Mouse (Mus musculus) embryonic facial prominence, embryonic 11.5 days (tissue): ENCODE data around the gene Stac2. TPM values are rescaled to one million over a fixed set of nuclear protein-coding genes. Genes with fewer than 3 reads are reported as not detected.

Experiments used
- ATAC-seq: fragments of 200-750 bp; cut with Nextera tagmentation; replicated peaks from 2 replicates; pipeline ENCODE4 v1.8.0; 2017; ENCODE audit warnings: low read depth; ENCODE audit not compliant: insufficient number of reproducible peaks, low FRiP score, low TSS enrichment
- DNase-seq: peaks from one replicate; pipeline ENCODE4 v3.0.0-alpha.2; 2015; ENCODE audit warnings: low spot score
- H3K27ac ChIP-seq: fragments of 300-500 bp; sonication (generic); replicated peaks from 2 replicates; pipeline ENCODE4 v1.5.1; 2014; ENCODE audit warnings: mild to moderate bottlenecking, low read depth, low read length, control low read depth
- H3K27me3 ChIP-seq: fragments of 300-500 bp; sonication (generic); 2 replicates; pipeline ENCODE4 v1.6.1; 2014; ENCODE audit warnings: mild to moderate bottlenecking, low read length, moderate library complexity, mixed read lengths; ENCODE audit not compliant: control insufficient read depth, insufficient read depth
- H3K36me3 ChIP-seq: fragments of 300-500 bp; sonication (generic); replicated peaks from 2 replicates; pipeline ENCODE4 v1.6.1; 2014; ENCODE audit warnings: low read depth, mild to moderate bottlenecking, low read length, moderate library complexity, mixed read lengths; ENCODE audit not compliant: control insufficient read depth, insufficient read depth
- H3K4me1 ChIP-seq: fragments of 300-500 bp; sonication (generic); 2 replicates; pipeline ENCODE4 v1.6.1; 2014; ENCODE audit warnings: low read length, mixed read lengths; ENCODE audit not compliant: control insufficient read depth, insufficient read depth
- H3K4me2 ChIP-seq: fragments of 300-500 bp; sonication (generic); 2 replicates; pipeline ENCODE4 v1.6.1; 2014; ENCODE audit warnings: low read depth, mild to moderate bottlenecking, control low read depth, low read length, moderate library complexity
- H3K4me3 ChIP-seq: fragments of 300-500 bp; sonication (generic); 2 replicates; pipeline ENCODE4 v1.5.1; 2014; ENCODE audit warnings: low read depth, low read length, control low read depth
- H3K9ac ChIP-seq: fragments of 300-500 bp; sonication (generic); replicated peaks from 2 replicates; pipeline ENCODE4 v1.6.1; 2014; ENCODE audit warnings: mild to moderate bottlenecking, control low read depth, low read length
- H3K9me3 ChIP-seq: fragments of 300-500 bp; sonication (generic); replicated peaks from 2 replicates; pipeline ENCODE4 v1.6.1; 2016; ENCODE audit warnings: mild to moderate bottlenecking, low read length, inconsistent platforms, mixed read lengths; ENCODE audit not compliant: control insufficient read depth
- whole genome bisulfite sequencing: fragments of 180-500 bp; shearing (Covaris S2); extraction: QIAGEN DNeasy Blood & Tissue Kit; methylation state at CpG from one replicate; pipeline ENCODE4 v1.1.7; 2014; 5-methylcytosine and 5-hydroxymethylcytosine counted together
- polyA plus RNA-seq: library from polyadenylated mRNA; unstranded; fragments of >200 nt; fragmentation: Nextera tagmentation; extraction: Ambion mirVana; gene quantifications from 2 replicates; pipeline ENCODE4 v1.2.1, GENCODE M21; 2014

Gene Stac2
- 0.18 and 0.69 TPM in 2 replicates for polyA plus RNA-seq

- H3K27ac ChIP-seq, result no peak within 1 kb of the TSS
- H3K27me3 ChIP-seq, result peaks cover 32% of the 10 kb centered on the region
- peaks cover 5% of the 10 kb centered on the region; the same call in 1 of the 2 replicates for H3K4me1 ChIP-seq
- WGBS, result 1% methylated on average over 42 of the region's 48 CpGs
- DNase-seq, result peak; percentile 88
- peak; percentile 79 for ATAC-seq
- peak within 1 kb of the TSS; percentile 23 for H3K9ac ChIP-seq
- no peaks in the 10 kb centered on the region for H3K36me3 ChIP-seq
- peak within 1 kb of the TSS; percentile 42 for H3K4me3 ChIP-seq
- H3K9me3 ChIP-seq, result no peaks in the 10 kb centered on the region
- peak within 1 kb of the TSS; percentile 45 for H3K4me2 ChIP-seq
These were observed at the start of gene Stac2 for GRCm38 (mm10) chr11:98052989-98053834. TSS of gene Stac2 (minus strand) at chr11:98053462.

- Histone ChIP-seq H3K27me3 (no peaks in the 10 kb centered on the region), H3K4me2 (no peak overlapping the region), H3K27ac (no peak overlapping the region), H3K9ac (no peak overlapping the region), H3K36me3 (no peaks in the 10 kb centered on the region; the same call in 1 of the 2 replicates), H3K9me3 (no peaks in the 10 kb centered on the region), H3K4me3 (no peak overlapping the region), H3K4me1 (no peaks in the 10 kb centered on the region)
- no peak for ATAC-seq
- 88% methylated on average over 3 of the region's 3 CpGs for WGBS
- no peak for DNase-seq
These were observed 48.1 kb upstream of the Stac2 start for GRCm38 (mm10) chr11:98101332-98101731.

- Histone ChIP-seq H3K27ac (no peak overlapping the region), H3K9ac (no peak overlapping the region), H3K36me3 (peaks cover 8% of the 10 kb centered on the region), H3K4me1 (no peaks in the 10 kb centered on the region), H3K4me2 (no peak overlapping the region), H3K9me3 (no peaks in the 10 kb centered on the region), H3K4me3 (no peak overlapping the region), H3K27me3 (no peaks in the 10 kb centered on the region)
- 89% methylated on average over 9 of the region's 9 CpGs for WGBS
- DNase-seq, result no peak
- no peak for ATAC-seq
These were observed 37.3 kb upstream of the Stac2 start for GRCm38 (mm10) chr11:98090583-98090982.

GRCm38 (mm10) chr11:98088224-98088623, 35.0 kb upstream of the Stac2 start:
- Histone ChIP-seq H3K9me3 (no peaks in the 10 kb centered on the region), H3K4me2 (no peak overlapping the region), H3K36me3 (peaks cover 8% of the 10 kb centered on the region), H3K27ac (no peak overlapping the region), H3K4me3 (no peak overlapping the region), H3K4me1 (no peaks in the 10 kb centered on the region), H3K9ac (no peak overlapping the region), H3K27me3 (no peaks in the 10 kb centered on the region)
- 43% methylated on average over 7 of the region's 7 CpGs for WGBS
- no peak for ATAC-seq
- DNase-seq, result no peak

- H3K4me1 ChIP-seq, result no peaks in the 10 kb centered on the region
- no peak overlapping the region for H3K9ac ChIP-seq
- DNase-seq (no peak), ATAC-seq (no peak)
- no peak overlapping the region for H3K4me3 ChIP-seq
- no peaks in the 10 kb centered on the region for H3K9me3 ChIP-seq
- WGBS, result 74% methylated on average over 7 of the region's 7 CpGs
- peaks cover 3% of the 10 kb centered on the region for H3K36me3 ChIP-seq
- no peaks in the 10 kb centered on the region for H3K27me3 ChIP-seq
- H3K4me2 ChIP-seq, result no peak overlapping the region
- no peak overlapping the region for H3K27ac ChIP-seq
These were observed 33.3 kb upstream of the Stac2 start for GRCm38 (mm10) chr11:98086574-98086973.

- no peak for DNase-seq
- H3K27me3 ChIP-seq, result no peaks in the 10 kb centered on the region
- H3K9ac ChIP-seq, result no peak overlapping the region
- no peak overlapping the region for H3K27ac ChIP-seq
- H3K4me2 ChIP-seq, result no peak overlapping the region
- no peaks in the 10 kb centered on the region for H3K4me1 ChIP-seq
- 87% methylated on average over 9 of the region's 9 CpGs for WGBS
- peaks cover 3% of the 10 kb centered on the region for H3K36me3 ChIP-seq
- H3K9me3 ChIP-seq, result no peaks in the 10 kb centered on the region
- no peak overlapping the region for H3K4me3 ChIP-seq
- no peak for ATAC-seq
These were observed 32.9 kb upstream of the Stac2 start for GRCm38 (mm10) chr11:98086141-98086540.

GRCm38 (mm10) chr11:98082745-98083144, 29.5 kb upstream of the Stac2 start:
- DNase-seq (no peak), ATAC-seq (no peak)
- Histone ChIP-seq H3K9ac (no peak overlapping the region), H3K36me3 (no peaks in the 10 kb centered on the region), H3K27ac (no peak overlapping the region), H3K4me3 (no peak overlapping the region), H3K4me1 (no peaks in the 10 kb centered on the region), H3K9me3 (no peaks in the 10 kb centered on the region), H3K27me3 (no peaks in the 10 kb centered on the region), H3K4me2 (no peak overlapping the region)
- 80% methylated on average over 7 of the region's 7 CpGs for WGBS

- ATAC-seq, result no peak
- Histone ChIP-seq H3K4me1 (no peaks in the 10 kb centered on the region), H3K4me2 (no peak overlapping the region), H3K27me3 (no peaks in the 10 kb centered on the region), H3K27ac (no peak overlapping the region), H3K36me3 (no peaks in the 10 kb centered on the region), H3K9me3 (no peaks in the 10 kb centered on the region), H3K9ac (no peak overlapping the region), H3K4me3 (no peak overlapping the region)
- no peak for DNase-seq
- WGBS, result 86% methylated on average over 6 of the region's 6 CpGs
These were observed 27.2 kb upstream of the Stac2 start for GRCm38 (mm10) chr11:98080450-98080849.
